Mouse (Mus musculus): ENCODE measurements around the gene Dok5. TPM values are rescaled to one million over a fixed set of nuclear protein-coding genes. Genes with fewer than 3 reads are reported as not detected.

Gene Dok5
- polyA plus RNA-seq, 1 experiment: 3.0 TPM

GRCm38 (mm10) chr2:170858640-170859039, 127.0 kb downstream of the Dok5 start:
- DNase-seq (ENCODE audit: low read depth): no peak

GRCm38 (mm10) chr2:170860576-170860975, 129.0 kb downstream of the Dok5 start:
- DNase-seq (ENCODE audit: low read depth): no peak

- no peak for DNase-seq (ENCODE audit: low read depth)
Measured at GRCm38 (mm10) chr2:170862799-170863198, 131.2 kb downstream of the Dok5 start.

DNA sequence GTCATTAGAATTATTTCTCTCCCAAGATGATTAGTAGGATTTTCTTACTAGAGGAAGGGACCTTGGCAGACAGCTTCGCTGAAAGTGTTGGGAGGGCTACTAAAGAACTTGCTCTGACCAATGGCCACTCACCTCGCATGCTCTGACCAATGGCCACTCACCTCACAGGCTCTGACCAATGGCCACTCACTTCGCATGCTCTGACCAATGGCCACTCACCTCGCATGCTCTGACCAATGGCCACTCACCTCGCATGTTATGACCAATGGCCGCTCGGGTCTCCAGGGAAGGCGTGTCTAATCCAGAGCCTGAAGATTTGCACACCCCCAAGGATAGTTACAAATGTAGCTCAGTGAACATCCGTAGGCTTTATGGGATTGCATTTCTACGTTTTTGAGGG, 131.6 kb downstream of the Dok5 start:
- no peak for DNase-seq (ENCODE audit: low read depth)

- no peak for DNase-seq (ENCODE audit: low read depth)
Measured at GRCm38 (mm10) chr2:170864043-170864442, 132.4 kb downstream of the Dok5 start.

GRCm38 (mm10) chr2:170864820-170865219, 133.2 kb downstream of the Dok5 start:
- DNase-seq (ENCODE audit: low read depth): no peak

DNA sequence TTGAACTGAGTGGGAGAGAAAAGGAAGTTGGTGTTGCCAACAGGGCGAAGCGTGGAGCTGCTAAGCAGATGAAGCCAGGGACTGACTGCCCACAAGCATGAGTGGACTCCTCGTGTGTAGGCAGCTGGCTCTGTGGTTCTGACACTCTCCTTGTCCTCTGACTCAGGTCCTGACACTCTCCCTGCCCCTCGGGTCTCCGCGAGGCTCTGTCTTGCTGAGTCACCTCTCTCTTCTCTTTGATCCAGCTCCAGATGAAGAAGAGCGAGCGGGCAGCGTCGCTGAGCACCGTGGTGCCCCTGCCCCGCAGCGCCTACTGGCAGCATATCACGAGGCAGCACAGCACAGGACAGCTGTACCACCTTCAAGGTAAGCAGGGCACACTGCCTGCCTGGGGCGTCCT, 139.0 kb downstream of the Dok5 start:
- no peak for DNase-seq (ENCODE audit: low read depth)

- DNase-seq (ENCODE audit: low read depth): no peak
Measured at GRCm38 (mm10) chr2:170871469-170871868, 139.9 kb downstream of the Dok5 start.

DNA sequence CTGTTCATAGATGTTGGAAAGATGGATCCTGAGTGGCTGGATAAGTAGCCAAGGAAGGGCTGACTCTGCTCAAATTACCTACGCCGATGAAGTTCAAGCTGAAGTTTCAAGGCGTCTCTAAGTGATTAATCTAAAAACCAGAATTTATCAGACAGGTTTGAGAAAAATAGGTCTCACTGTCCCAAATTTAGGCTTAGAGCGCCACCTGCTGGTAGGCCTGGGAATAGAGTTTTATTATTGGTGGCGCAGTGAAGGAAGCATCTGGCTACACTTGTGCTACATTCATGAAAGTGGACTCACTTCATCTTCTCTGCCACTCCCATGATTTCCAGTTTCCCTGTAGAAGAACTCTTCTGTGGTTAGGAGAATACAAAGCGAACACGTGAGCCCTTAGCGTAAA, 141.8 kb downstream of the Dok5 start:
- no peak for DNase-seq (ENCODE audit: low read depth)

DNA sequence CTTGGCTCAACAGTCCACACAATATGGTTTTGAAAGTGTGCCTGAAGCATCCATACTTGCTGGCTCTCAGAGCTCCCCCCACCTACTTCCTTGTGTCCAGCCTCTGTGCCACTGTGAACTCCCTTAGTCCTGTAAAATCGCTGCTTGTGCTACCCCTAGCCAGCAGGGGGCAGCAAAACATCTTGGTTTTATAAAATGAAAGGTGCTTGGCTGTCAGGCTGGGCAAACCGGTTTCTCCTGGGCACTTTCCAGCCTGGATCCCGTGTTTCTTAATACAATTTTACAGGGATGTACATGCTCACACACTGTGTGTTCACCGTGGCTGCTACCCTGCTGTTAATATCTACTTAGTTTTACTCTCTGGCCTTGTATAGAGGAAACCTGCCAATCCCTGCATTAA, 145.9 kb downstream of the Dok5 start:
- DNase-seq (ENCODE audit: low read depth): peak; percentile 57

DNA sequence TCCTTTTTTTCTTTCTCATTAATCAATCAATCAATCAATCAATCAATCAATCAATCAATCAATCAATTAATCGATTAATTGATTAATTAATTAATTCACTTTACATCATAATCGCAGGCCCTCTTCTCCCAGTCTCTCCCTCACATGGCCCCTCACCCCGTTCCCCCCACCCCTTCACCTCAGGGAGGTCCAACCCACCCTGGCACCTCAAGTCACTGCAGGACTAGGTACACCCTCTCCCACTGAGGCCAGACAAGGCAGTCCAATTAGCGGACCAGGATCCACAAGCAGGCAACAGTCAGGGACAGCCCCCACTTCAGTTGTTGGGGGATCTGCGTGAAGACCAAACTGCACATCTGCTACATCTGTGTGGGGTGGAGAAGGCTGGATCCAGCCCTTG, 146.3 kb downstream of the Dok5 start:
- DNase-seq (ENCODE audit: low read depth): no peak

- no peak for DNase-seq (ENCODE audit: low read depth)
Measured at GRCm38 (mm10) chr2:170884209-170884801, 152.7 kb downstream of the Dok5 start.

DNA sequence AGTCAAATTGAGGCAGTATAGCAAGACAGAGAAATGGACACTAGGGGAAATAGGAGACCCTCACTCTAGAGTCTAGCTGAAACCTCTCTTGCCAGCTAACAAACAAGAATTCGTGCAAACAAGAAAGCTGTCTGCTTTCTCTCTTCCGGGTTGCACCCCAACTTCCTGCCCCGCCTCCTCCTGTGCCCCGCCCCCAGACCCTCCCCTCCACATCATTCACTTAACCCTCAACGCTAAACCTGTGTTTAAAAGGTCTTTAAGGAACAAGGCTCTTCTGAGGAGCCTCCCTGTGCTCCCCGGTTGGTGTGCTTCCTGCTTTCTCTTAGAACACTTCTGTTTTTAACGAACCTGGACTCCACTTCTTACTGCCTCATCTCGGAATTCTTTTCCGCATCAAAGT, 156.4 kb downstream of the Dok5 start:
- no peak for DNase-seq (ENCODE audit: low read depth)

DNA sequence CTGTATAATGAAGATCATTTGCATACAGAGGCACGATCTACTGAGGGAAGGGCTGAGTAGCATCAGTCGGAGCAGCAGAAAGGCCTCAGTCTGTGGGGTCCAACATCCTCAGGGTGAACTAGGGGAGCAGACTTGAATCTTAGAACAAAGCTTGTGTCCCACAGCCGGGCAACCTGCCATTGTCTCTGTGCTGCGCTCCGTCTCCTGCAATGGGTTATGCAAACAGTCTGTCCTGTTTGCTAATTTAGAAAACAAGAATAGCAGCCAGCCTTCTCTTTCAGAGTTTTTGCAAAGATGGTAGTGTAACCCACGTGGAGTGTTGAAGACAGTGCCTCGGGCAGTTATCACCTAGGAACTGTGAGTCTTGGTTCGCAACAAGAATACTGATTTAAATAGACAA, 163.5 kb downstream of the Dok5 start:
- DNase-seq (ENCODE audit: low read depth): no peak

DNA sequence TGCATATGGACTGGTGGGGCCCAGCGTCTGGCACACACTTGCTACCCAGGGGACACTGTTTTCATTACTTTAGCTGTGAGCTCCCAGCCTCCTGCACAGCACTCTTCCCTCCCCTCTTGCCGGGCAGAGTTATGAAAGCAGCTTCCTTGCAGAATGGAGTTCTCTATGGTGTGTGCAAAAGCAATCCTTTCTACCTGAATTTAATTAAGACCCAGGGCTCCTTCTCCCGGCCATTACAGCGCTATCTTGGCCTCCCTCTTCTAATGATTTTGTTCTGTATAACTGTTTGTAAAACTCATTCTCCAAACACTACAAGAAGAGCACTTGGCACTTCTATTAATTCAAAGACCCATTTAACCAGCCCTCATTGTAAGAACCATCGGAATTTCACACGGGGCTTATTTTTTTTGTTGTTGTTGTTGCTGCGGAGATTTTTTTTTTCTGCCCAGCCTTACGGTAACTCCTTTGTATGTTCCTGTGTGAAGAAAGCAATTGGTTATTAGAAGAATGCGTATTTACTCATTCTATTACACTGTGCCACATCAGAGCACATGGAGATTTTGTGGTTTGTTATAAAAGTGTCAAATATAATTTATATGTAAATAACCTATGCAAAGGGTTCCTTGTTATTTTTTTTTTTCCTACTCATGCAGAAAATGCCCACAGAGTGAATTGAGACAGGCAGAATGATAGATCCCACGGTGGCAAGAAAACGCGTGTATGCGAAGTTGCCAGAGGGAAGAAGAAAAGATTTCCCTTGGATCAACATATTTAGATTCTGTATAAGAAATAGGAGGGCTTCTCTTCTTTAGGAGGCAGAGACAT, 170.8 kb downstream of the Dok5 start:
- no peak for DNase-seq (ENCODE audit: low read depth)

- no peak for DNase-seq (ENCODE audit: low read depth)
Measured at GRCm38 (mm10) chr2:170903029-170903306, 171.4 kb downstream of the Dok5 start.

- no peak for DNase-seq (ENCODE audit: low read depth)
Measured at GRCm38 (mm10) chr2:170903367-170903766, 171.8 kb downstream of the Dok5 start.

GRCm38 (mm10) chr2:170912589-170913223, 181.1 kb downstream of the Dok5 start:
- DNase-seq (ENCODE audit: low read depth): no peak

GRCm38 (mm10) chr2:170913863-170914262, 182.3 kb downstream of the Dok5 start:
- DNase-seq (ENCODE audit: low read depth): no peak

DNA sequence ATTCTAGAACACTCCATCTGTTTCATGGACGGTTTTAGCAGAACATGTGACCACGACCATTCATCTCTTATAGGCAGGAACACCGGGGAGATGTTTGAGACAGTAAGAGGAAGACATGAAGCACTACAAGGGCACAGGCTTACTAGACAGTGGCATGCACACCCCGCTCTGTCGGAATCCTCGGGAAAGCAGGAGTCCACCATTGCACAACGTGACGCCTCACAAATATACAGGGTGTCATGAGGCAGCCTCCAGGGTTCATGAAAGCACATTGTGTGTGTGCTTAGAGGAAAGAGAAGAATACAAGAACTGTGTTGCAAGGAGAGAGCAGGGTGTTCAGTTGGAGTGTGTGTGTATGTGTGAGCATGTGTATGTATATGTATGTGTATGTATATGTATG, 184.0 kb downstream of the Dok5 start:
- DNase-seq (ENCODE audit: low read depth): no peak

DNA sequence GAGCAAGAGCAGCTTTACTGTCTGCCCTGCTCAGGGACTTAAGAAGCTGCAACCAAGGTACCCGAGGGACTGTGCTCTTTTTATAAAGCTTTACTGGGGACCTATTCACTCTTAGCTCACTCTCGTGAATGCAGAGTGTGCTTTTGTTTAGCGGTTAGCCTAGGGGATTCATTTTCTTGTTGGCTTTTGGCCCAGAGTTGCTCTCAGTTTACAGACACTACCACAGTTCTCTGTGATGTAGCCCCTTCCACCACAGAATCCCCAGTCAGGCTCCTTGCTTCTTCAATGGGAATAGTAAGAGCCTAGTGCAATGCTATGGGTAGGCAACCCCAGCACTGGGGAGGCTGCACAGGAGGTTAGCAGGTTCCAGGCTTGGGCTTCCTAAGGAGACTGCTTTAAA, 190.7 kb downstream of the Dok5 start:
- no peak for DNase-seq (ENCODE audit: low read depth)

DNA sequence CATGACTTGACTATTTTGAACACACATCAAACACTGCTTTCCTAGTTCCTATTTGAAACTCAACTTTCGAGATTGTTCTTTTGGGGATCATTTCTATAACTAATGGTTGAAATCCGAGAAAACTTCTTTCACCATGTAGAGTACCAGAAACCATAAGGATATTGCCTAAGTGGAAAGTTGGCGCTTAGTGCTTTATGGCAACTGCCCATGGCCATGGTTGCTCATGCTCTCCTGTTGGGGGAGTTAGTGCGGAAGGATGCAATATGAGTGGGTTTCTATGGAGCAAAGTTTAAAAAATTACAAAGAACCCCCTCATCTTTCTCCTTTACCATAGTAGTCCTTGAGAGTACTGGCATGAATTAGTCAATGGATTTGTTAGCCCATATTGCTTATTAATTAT, 192.5 kb downstream of the Dok5 start:
- no peak for DNase-seq (ENCODE audit: low read depth)

- DNase-seq (ENCODE audit: low read depth): no peak
Measured at GRCm38 (mm10) chr2:170926237-170926636, 194.6 kb downstream of the Dok5 start.

All from gonadal fat pad, adult 2 months (tissue).